Comparison of ENCODE assay signal across 15 mouse cellular contexts in genomic region chr11:85253006-85253405, GRCm38 (mm10).
"Had no signal": no experiment of that assay in that cellular context is flagged by ENCODE, and none has a peak within 500 bp of the region (broad histone marks: within the 10 kb centered on the region; RNA-seq: fewer than 3 reads in every experiment).

No protein-coding gene starts in this region.

- H3K4me3 ChIP-seq: kidney, embryonic 15.5 days; limb, embryonic 12.5 days; limb, embryonic 15.5 days; liver, embryonic 15.5 days; midbrain, embryonic 13.5 days; myocyte; neural tube, embryonic 13.5 days had no signal

- DNase-seq: kidney, adult 2 months; kidney, postnatal 10 days; kidney, postnatal 36 days; lung, adult 2 months; lung, postnatal 14 days; thymus, adult 18-20 months; thymus, postnatal 36 days had no signal

- H3K27me3 ChIP-seq: kidney, embryonic 15.5 days; limb, embryonic 12.5 days; limb, embryonic 15.5 days; liver, embryonic 15.5 days; midbrain, embryonic 13.5 days; neural tube, embryonic 13.5 days had no signal

- H3K4me1 ChIP-seq: kidney, embryonic 15.5 days; limb, embryonic 12.5 days; limb, embryonic 15.5 days; midbrain, embryonic 13.5 days; neural tube, embryonic 13.5 days had no signal

- H3K27ac ChIP-seq: kidney, embryonic 15.5 days; limb, embryonic 12.5 days; limb, embryonic 15.5 days; liver, embryonic 15.5 days; macrophage; midbrain, embryonic 13.5 days; neural tube, embryonic 13.5 days had no signal

- H3K9me3 ChIP-seq: kidney, embryonic 15.5 days; limb, embryonic 12.5 days; limb, embryonic 15.5 days; liver, embryonic 15.5 days; midbrain, embryonic 13.5 days; neural tube, embryonic 13.5 days had no signal

- H3K36me3 ChIP-seq: kidney, embryonic 15.5 days; limb, embryonic 12.5 days; limb, embryonic 15.5 days; liver, embryonic 15.5 days; midbrain, embryonic 13.5 days; neural tube, embryonic 13.5 days had no signal
